Mouse (Mus musculus) intestine, embryonic 16.5 days (tissue): ENCODE measurements around the gene Rbms2. TPM values are rescaled to one million over a fixed set of nuclear protein-coding genes. Genes with fewer than 3 reads are reported as not detected.
"Not testable (repeated sequence)": the region's sequence is repeated elsewhere in the genome, so short reads cannot be mapped to it uniquely, and the experiment has no call there.

Experiments
- ATAC-seq: fragments of 200-750 bp; cut with Nextera tagmentation; 2 replicates; pipeline ENCODE4 v1.8.0; 2017; ENCODE audit warnings: moderate TSS enrichment, moderate library complexity
- H3K27ac ChIP-seq: fragments of 300-500 bp; sonication (generic); 2 replicates; pipeline ENCODE4 v1.5.1; 2014; ENCODE audit warnings: mild to moderate bottlenecking, low read length
- H3K27me3 ChIP-seq: fragments of 300-500 bp; sonication (generic); replicated peaks from 2 replicates; pipeline ENCODE4 v1.6.1; 2014; ENCODE audit warnings: low read length, control low read depth, mixed read lengths; ENCODE audit not compliant: control insufficient read depth, insufficient read depth
- H3K36me3 ChIP-seq: fragments of 300-500 bp; sonication (generic); 2 replicates; pipeline ENCODE4 v1.6.1; 2014; ENCODE audit warnings: low read length, control low read depth; ENCODE audit not compliant: control insufficient read depth, insufficient read depth
- H3K4me1 ChIP-seq: fragments of 300-500 bp; sonication (generic); 2 replicates; pipeline ENCODE4 v1.6.1; 2014; ENCODE audit warnings: low read length, control low read depth, mixed read lengths; ENCODE audit not compliant: control insufficient read depth, insufficient read depth
- H3K4me2 ChIP-seq: fragments of 300-500 bp; sonication (generic); 2 replicates; pipeline ENCODE4 v1.6.1; 2014; ENCODE audit warnings: low read depth, low read length, control low read depth
- H3K4me3 ChIP-seq: fragments of 300-500 bp; sonication (generic); 2 replicates; pipeline ENCODE4 v1.5.1; 2014; ENCODE audit warnings: mild to moderate bottlenecking, low read length
- H3K9ac ChIP-seq: fragments of 300-500 bp; sonication (generic); 2 replicates; pipeline ENCODE4 v1.6.1; 2014; ENCODE audit warnings: low read depth, low read length
- H3K9me3 ChIP-seq: fragments of 300-500 bp; sonication (generic); 2 replicates; pipeline ENCODE4 v1.6.1; 2016; ENCODE audit warnings: low read length, control low read depth; ENCODE audit not compliant: control insufficient read depth
- WGBS: fragments of 180-500 bp; shearing (Covaris S2); extraction: QIAGEN DNeasy Blood & Tissue Kit; methylation state at CpG from one replicate; pipeline ENCODE4 v1.1.7; 2014; 5-methylcytosine and 5-hydroxymethylcytosine counted together
- polyA plus RNA-seq: library from polyadenylated mRNA; unstranded; fragments of >200 nt; fragmentation: Nextera tagmentation; extraction: Ambion mirVana; gene quantifications from 2 replicates; pipeline ENCODE4 v1.2.1, GENCODE M21; 2015

Rbms2 gene
- polyA plus RNA-seq, 1 experiment from 2014 or later, result 24.9 TPM

DNA sequence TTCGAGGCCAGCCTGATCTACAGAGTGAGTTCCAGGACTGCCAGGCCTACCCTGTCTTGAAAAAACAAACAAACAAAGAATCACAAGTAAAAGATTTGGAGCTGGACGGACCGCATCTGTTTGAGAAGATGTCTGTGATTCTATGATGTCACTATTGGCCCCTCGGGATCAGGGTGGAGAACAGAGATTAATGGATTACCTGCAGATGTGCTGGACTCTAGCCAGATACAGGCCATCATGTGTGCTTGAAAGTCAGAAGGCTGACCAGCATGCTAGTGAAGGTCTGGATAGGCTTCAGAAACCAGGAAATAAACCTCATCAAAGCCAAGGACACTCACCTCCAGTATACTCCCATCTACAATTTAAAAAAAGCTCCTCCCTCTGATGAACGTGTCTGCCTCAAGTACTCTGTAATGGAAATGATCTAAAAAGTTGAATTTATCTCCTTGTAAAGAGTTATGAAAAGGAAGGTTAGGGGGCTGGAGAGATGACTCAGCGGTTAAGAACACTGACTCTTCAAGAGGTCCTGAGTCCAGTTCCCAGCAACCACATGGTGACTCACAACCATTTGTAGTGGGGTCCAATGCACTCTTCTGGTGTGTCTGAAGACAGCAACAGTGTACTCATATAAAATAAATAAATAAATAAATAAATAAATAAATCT, 5.3 kb upstream of the Rbms2 start:
- Histone ChIP-seq H3K4me3 (no peak overlapping the region), H3K9ac (no peak overlapping the region), H3K4me1 (0 out of 2 replicates have a peak, but pooled peaks cover 5% of the 10 kb centered on the region), H3K4me2 (no peak overlapping the region), H3K9me3 (no peaks in the 10 kb centered on the region), H3K27ac (no peak overlapping the region), H3K27me3 (no peaks in the 10 kb centered on the region), H3K36me3 (no peaks in the 10 kb centered on the region)
- 0 out of 2 replicates have a peak, but pooled peaks have one; percentile 26 for ATAC-seq
- 62% methylated on average over 6 of the region's 6 CpGs for WGBS

- H3K9ac ChIP-seq, result no peak overlapping the region
- no peak overlapping the region for H3K4me3 ChIP-seq
- WGBS, result 69% methylated on average over 2 of the region's 2 CpGs
- peaks cover 8% of the 10 kb centered on the region for H3K4me1 ChIP-seq
- no peaks in the 10 kb centered on the region for H3K36me3 ChIP-seq
- no peak for ATAC-seq
- H3K9me3 ChIP-seq, result no peaks in the 10 kb centered on the region
- H3K27ac ChIP-seq, result no peak overlapping the region
- H3K27me3 ChIP-seq, result no peaks in the 10 kb centered on the region
- H3K4me2 ChIP-seq, result no peak overlapping the region
Measured at GRCm38 (mm10) chr10:128184296-128184695, 4.2 kb upstream of the Rbms2 start.

DNA sequence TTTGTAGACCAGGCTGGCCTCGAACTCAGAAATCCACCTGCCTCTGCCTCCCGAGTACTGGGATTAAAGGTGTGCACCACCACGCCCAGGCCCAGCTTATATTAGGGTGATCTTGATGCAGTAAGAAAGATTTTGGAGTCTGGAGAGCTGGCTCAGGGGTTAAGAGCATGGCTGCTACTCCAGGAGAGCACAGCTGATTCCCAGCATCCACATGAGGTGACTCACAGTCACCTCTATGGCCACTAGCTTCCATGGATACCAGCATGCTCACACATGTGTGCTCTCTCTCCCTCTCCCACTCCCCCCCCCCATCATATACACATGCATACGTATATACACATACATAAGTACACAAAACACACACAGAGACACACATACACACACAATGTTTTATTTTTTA, 2.8 kb downstream of the Rbms2 start:
- no peak for ATAC-seq
- WGBS, result 90% methylated on average over 4 of the region's 4 CpGs
- H3K9ac ChIP-seq, result no peak overlapping the region

GRCm38 (mm10) chr10:128175996-128176755, 3.9 kb downstream of the Rbms2 start:
- Histone ChIP-seq H3K27me3 (no peaks in the 10 kb centered on the region), H3K36me3 (no peaks in the 10 kb centered on the region), H3K4me1 (peaks cover 15% of the 10 kb centered on the region), H3K4me3 (peak overlapping the region; percentile 67), H3K9ac (peak overlapping the region; percentile 72), H3K4me2 (peak overlapping the region; percentile 68), H3K27ac (peak overlapping the region; percentile 84), H3K9me3 (no peaks in the 10 kb centered on the region)
- WGBS, result 1% methylated on average over 17 of the region's 17 CpGs
- peak; percentile 83 for ATAC-seq

More for the DNA sequence above, 2.8 kb downstream of the Rbms2 start:
- no peaks in the 10 kb centered on the region for H3K27me3 ChIP-seq
- H3K4me2 ChIP-seq, result no peak overlapping the region
- no peaks in the 10 kb centered on the region for H3K36me3 ChIP-seq
- no peak overlapping the region for H3K27ac ChIP-seq
- H3K4me3 ChIP-seq, result no peak overlapping the region
- H3K9me3 ChIP-seq, result no peaks in the 10 kb centered on the region
- H3K4me1 ChIP-seq, result peaks cover 15% of the 10 kb centered on the region

- 7% methylated on average over 3 of the region's 3 CpGs for WGBS
- Histone ChIP-seq H3K4me1 (peaks cover 15% of the 10 kb centered on the region), H3K9ac (peak overlapping the region; percentile 72), H3K4me3 (peak overlapping the region; percentile 67), H3K36me3 (no peaks in the 10 kb centered on the region), H3K9me3 (no peaks in the 10 kb centered on the region), H3K4me2 (peak overlapping the region; percentile 68), H3K27me3 (no peaks in the 10 kb centered on the region), H3K27ac (peak overlapping the region; percentile 84)
- ATAC-seq, result 0 out of 2 replicates have a peak, but pooled peaks have one; percentile 18
Measured at GRCm38 (mm10) chr10:128175302-128175701, 4.8 kb downstream of the Rbms2 start.

- ATAC-seq, H3K27me3 ChIP-seq, H3K27ac ChIP-seq, H3K9ac ChIP-seq, H3K4me2 ChIP-seq, H3K4me3 ChIP-seq, H3K36me3 ChIP-seq, H3K9me3 ChIP-seq: not testable (repeated sequence)
- 0 out of 2 replicates have a peak, but pooled peaks cover 16% of the 10 kb centered on the region for H3K4me1 ChIP-seq
- 94% methylated on average over 10 of the region's 10 CpGs for WGBS
Measured at GRCm38 (mm10) chr10:128171348-128171747, 8.7 kb downstream of the Rbms2 start.

DNA sequence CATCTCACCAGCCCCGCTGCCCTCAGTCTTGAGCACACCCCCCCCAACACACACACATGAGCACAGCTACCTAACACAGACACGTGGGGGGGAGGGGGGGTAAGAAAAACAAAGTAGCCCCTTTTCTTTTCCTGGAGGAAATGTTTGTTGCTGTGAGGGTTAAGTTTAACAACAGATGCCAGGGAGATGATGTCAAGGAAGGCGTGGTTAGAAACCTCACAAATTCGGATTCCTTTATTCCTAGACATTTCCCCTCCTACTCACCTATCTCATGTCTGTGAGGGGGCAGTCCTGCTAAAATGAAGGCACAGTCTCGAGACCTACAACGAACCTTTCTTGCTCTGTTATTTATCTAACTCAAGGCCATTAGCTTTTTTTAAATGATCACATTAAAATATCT, 13.0 kb downstream of the Rbms2 start:
- Histone ChIP-seq H3K4me2 (no peak overlapping the region), H3K27me3 (no peaks in the 10 kb centered on the region), H3K4me3 (no peak overlapping the region), H3K36me3 (no peaks in the 10 kb centered on the region), H3K27ac (0 out of 2 replicates have a peak overlapping the region, but pooled peaks have one; percentile 4), H3K9ac (no peak overlapping the region), H3K4me1 (0 out of 2 replicates have a peak, but pooled peaks cover 3% of the 10 kb centered on the region), H3K9me3 (no peaks in the 10 kb centered on the region)
- WGBS, result 38% methylated on average over 6 of the region's 6 CpGs
- ATAC-seq, result no peak

- H3K9ac ChIP-seq, H3K9me3 ChIP-seq, H3K4me2 ChIP-seq, ATAC-seq, H3K4me1 ChIP-seq, H3K36me3 ChIP-seq, H3K27ac ChIP-seq, H3K27me3 ChIP-seq, H3K4me3 ChIP-seq: not testable (repeated sequence)
- WGBS, result 76% methylated on average over 2 of the region's 3 CpGs
Measured at GRCm38 (mm10) chr10:128165726-128166125, 14.4 kb downstream of the Rbms2 start.

GRCm38 (mm10) chr10:128153978-128154377, 26.1 kb downstream of the Rbms2 start:
- 66% methylated on average over 3 of the region's 3 CpGs for WGBS
- 0 out of 2 replicates have a peak, but pooled peaks cover 3% of the 10 kb centered on the region for H3K36me3 ChIP-seq
- no peak for ATAC-seq
- no peaks in the 10 kb centered on the region for H3K27me3 ChIP-seq
- H3K4me3 ChIP-seq, result no peak overlapping the region
- H3K4me2 ChIP-seq, result no peak overlapping the region
- 0 out of 2 replicates have a peak overlapping the region, but pooled peaks have one; percentile 33 for H3K27ac ChIP-seq
- no peaks in the 10 kb centered on the region for H3K9me3 ChIP-seq
- H3K4me1 ChIP-seq, result peaks cover 19% of the 10 kb centered on the region
- no peak overlapping the region for H3K9ac ChIP-seq
